Mouse (Mus musculus) kidney, adult 2 months (tissue): ENCODE results near the gene Clic1. TPM values are rescaled to one million over a fixed set of nuclear protein-coding genes. Genes with fewer than 3 reads are reported as not detected.

Experiments used
- DNase-seq: peaks from one replicate; pipeline ENCODE4 v3.0.0; 2021
- H3K27ac ChIP-seq: fragments of 200-500 bp; 2 replicates; pipeline ENCODE4 v1.5.1; 2012; ENCODE audit warnings: low read depth, low read length, control low read depth, inconsistent platforms; ENCODE audit not compliant: insufficient read depth
- H3K27me3 ChIP-seq: fragments of 200-500 bp; replicated peaks from 2 replicates; pipeline ENCODE4 v1.6.1; 2012; ENCODE audit warnings: mild to moderate bottlenecking, moderate library complexity, low read length, inconsistent platforms; ENCODE audit not compliant: control insufficient read depth, insufficient read depth
- H3K36me3 ChIP-seq: fragments of 200-500 bp; 2 replicates; pipeline ENCODE4 v1.6.1; 2012; ENCODE audit warnings: mild to moderate bottlenecking, moderate library complexity, low read length, inconsistent platforms; ENCODE audit not compliant: control insufficient read depth, insufficient read depth
- H3K4me1 ChIP-seq: fragments of 200-500 bp; 2 replicates; pipeline ENCODE4 v1.6.1; 2011; ENCODE audit warnings: low read length; ENCODE audit not compliant: control insufficient read depth, insufficient read depth
- H3K4me3 ChIP-seq: fragments of 200-500 bp; 2 replicates; pipeline ENCODE4 v1.5.1; 2011; ENCODE audit warnings: mild to moderate bottlenecking, low read depth, low read length, control low read depth; ENCODE audit not compliant: insufficient read depth
- CTCF ChIP-seq: fragments of 200-500 bp; conservative IDR thresholded peaks from 2 replicates; pipeline ENCODE4 v1.5.1; 2011; ENCODE audit warnings: low read depth, mild to moderate bottlenecking, control low read depth, low read length, moderate library complexity, mixed read lengths; ENCODE audit not compliant: insufficient read depth, insufficient read length
- POLR2A ChIP-seq: fragments of 200-500 bp; IDR thresholded peaks from one replicate; pipeline ENCODE4 v1.6.1; 2011; ENCODE audit warnings: low read depth, low read length, control low read depth
- WGBS: fragments of 180-500 bp; shearing (Covaris S2); methylation state at CpG from one replicate; pipeline ENCODE4 v1.1.7; 2018; 5-methylcytosine and 5-hydroxymethylcytosine counted together
- polyA plus RNA-seq: library from polyadenylated mRNA; depleted of rRNA; stranded (reverse); fragments of >200 nt; gene quantifications from 2 replicates; pipeline ENCODE4 v1.2.3, GENCODE M21; 2012

Clic1 gene
- polyA plus RNA-seq, 1 experiment: 117 TPM

- Histone ChIP-seq H3K27ac (no peak overlapping the region), H3K27me3 (no peaks in the 10 kb centered on the region), H3K36me3 (no peaks in the 10 kb centered on the region; the same call in 1 of the 2 replicates), H3K4me3 (no peak overlapping the region), H3K4me1 (peaks cover 4% of the 10 kb centered on the region; the same call in 1 of the 2 replicates)
- no peak for TF ChIP-seq CTCF
- TF ChIP-seq POLR2A: no peak
- 60% methylated on average over 10 of the region's 10 CpGs for WGBS
- no peak for DNase-seq
Measured at GRCm38 (mm10) chr17:35100196-35100765, 50.5 kb downstream of the Clic1 start.

GRCm38 (mm10) chr17:35101161-35101560, 51.4 kb downstream of the Clic1 start:
- Histone ChIP-seq H3K36me3 (no peaks in the 10 kb centered on the region; the same call in 1 of the 2 replicates), H3K27me3 (no peaks in the 10 kb centered on the region), H3K27ac (no peak overlapping the region), H3K4me3 (no peak overlapping the region), H3K4me1 (peaks cover 4% of the 10 kb centered on the region; the same call in 1 of the 2 replicates)
- DNase-seq: no peak
- TF ChIP-seq POLR2A (no peak), CTCF (no peak)
- WGBS: 68% methylated on average over 11 of the region's 11 CpGs

- Histone ChIP-seq H3K27me3 (no peaks in the 10 kb centered on the region), H3K27ac (no peak overlapping the region)
- DNase-seq: no peak
Measured at GRCm38 (mm10) chr17:35102299-35102698, 52.5 kb downstream of the Clic1 start.

DNA sequence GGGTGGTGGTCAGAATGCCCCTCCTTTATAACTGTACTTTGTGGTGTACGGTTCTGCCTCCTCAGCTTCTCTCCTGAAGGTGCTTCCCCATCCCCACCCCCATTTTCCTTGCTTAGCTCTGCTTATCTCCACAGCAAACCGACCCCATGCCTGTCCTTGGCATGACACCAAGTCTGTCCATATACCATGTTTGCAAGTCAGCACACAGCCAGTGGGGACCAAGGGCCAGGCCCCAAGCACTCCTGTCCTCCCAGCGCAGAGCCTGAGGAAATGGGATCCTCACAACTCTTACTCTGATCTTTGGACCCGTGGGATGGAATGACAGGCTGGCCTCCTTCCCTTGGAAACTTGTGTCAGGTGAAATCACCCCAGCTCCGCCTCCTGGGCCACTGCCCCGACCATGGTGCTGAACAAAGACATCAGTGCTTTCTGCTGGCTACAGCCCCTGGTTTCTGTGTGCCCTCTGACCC, 53.5 kb downstream of the Clic1 start:
- Histone ChIP-seq H3K4me3 (no peak overlapping the region), H3K27ac (peak overlapping the region; percentile 26), H3K27me3 (no peaks in the 10 kb centered on the region), H3K36me3 (no peaks in the 10 kb centered on the region), H3K4me1 (peaks cover 4% of the 10 kb centered on the region; the same call in 1 of the 2 replicates)
- 32% methylated on average over 6 of the region's 6 CpGs for WGBS
- peak; percentile 90 for DNase-seq
- TF ChIP-seq POLR2A (no peak), CTCF (no peak)

More at GRCm38 (mm10) chr17:35102299-35102698, 52.5 kb downstream of the Clic1 start:
- Histone ChIP-seq H3K4me1 (peaks cover 4% of the 10 kb centered on the region; the same call in 1 of the 2 replicates), H3K4me3 (no peak overlapping the region), H3K36me3 (no peaks in the 10 kb centered on the region)
- 67% methylated on average over 8 of the region's 8 CpGs for WGBS
- no peak for TF ChIP-seq POLR2A
- no peak for TF ChIP-seq CTCF

DNA sequence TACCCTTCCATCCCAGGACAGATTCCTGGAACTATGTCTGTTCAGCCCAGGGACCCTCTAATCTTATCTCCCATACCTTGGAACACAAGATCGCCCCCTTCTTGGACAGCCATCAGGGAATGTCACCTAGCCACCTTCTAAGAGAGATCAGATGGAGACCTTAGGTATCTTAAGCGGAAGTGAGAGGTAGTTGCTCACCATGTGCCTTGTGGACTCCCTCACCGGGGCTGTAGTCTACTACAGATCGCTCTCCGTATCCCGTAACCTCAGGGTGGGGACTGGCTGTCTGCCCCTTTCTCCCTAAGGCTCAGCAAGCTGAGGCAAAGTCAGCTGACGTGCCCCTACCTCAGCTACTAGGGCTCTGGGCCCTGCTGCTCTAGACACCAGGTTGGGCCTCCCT, 54.3 kb downstream of the Clic1 start:
- WGBS: 94% methylated on average over 7 of the region's 7 CpGs
- Histone ChIP-seq H3K4me1 (peaks cover 4% of the 10 kb centered on the region; the same call in 1 of the 2 replicates), H3K4me3 (no peak overlapping the region), H3K36me3 (no peaks in the 10 kb centered on the region), H3K27me3 (no peaks in the 10 kb centered on the region), H3K27ac (no peak overlapping the region)
- TF ChIP-seq CTCF (no peak), POLR2A (no peak)
- DNase-seq: no peak

- Histone ChIP-seq H3K4me1 (peaks cover 4% of the 10 kb centered on the region; the same call in 1 of the 2 replicates), H3K27me3 (no peaks in the 10 kb centered on the region), H3K27ac (no peak overlapping the region), H3K4me3 (no peak overlapping the region), H3K36me3 (no peaks in the 10 kb centered on the region)
- WGBS: 78% methylated on average over 6 of the region's 6 CpGs
- TF ChIP-seq CTCF (no peak), POLR2A (no peak)
- DNase-seq: no peak
Measured at GRCm38 (mm10) chr17:35104754-35105153, 55.0 kb downstream of the Clic1 start.

DNA sequence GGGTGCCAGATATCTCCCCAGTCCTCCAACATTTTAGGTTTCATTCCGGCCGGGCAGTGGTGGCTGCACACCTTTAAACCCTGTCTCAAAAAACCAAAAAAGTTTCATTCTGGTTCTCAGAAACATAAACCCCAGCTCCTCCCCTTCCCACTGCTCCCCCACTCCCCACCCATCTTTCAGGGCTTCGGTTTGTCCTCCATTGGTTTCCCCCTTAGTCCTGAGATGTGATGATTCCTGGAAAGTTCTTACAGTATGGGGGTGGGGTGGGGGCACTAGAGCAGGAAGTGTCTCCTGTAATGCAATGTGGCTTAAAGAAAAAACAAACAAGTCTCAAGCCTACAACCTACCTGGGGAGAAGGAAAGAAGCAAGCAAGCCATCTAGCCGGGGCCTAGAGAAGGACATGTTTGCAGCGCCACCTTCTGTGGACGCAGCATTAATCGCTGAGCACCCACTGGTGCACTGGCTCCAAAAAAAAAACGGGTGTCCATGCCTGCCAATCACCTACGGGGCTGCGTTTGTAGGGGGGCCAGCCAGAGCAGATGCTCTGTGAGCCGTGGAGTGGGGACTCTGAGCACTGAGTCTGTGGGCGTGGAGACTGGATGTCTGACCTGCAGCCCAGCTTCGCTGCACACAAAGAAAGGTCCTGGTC, 56.1 kb downstream of the Clic1 start:
- Histone ChIP-seq H3K4me3 (no peak overlapping the region), H3K27me3 (no peaks in the 10 kb centered on the region), H3K36me3 (no peaks in the 10 kb centered on the region), H3K27ac (no peak overlapping the region), H3K4me1 (peaks cover 4% of the 10 kb centered on the region; the same call in 1 of the 2 replicates)
- DNase-seq: peak; percentile 54
- WGBS: 24% methylated on average over 13 of the region's 13 CpGs
- TF ChIP-seq POLR2A (no peak), CTCF (peak; percentile 64)

GRCm38 (mm10) chr17:35106522-35106921, 56.8 kb downstream of the Clic1 start:
- WGBS: 63% methylated on average over 3 of the region's 3 CpGs
- no peak overlapping the region for H3K27ac ChIP-seq
- no peak for DNase-seq

More at GRCm38 (mm10) chr17:35106522-35106921, 56.8 kb downstream of the Clic1 start:
- Histone ChIP-seq H3K36me3 (no peaks in the 10 kb centered on the region), H3K4me1 (peaks cover 4% of the 10 kb centered on the region; the same call in 1 of the 2 replicates), H3K4me3 (no peak overlapping the region), H3K27me3 (no peaks in the 10 kb centered on the region)
- TF ChIP-seq POLR2A (no peak), CTCF (no peak)
